Mouse (Mus musculus): ENCODE measurements around the gene D10Wsu102e. TPM values are rescaled to one million over a fixed set of nuclear protein-coding genes. Genes with fewer than 3 reads are reported as not detected.
A peak's percentile ranks its signal among the peaks of the same experiment; 100 is the strongest.
"Not testable (repeated sequence)": the region's sequence is repeated elsewhere in the genome, so short reads cannot be mapped to it uniquely, and the experiment has no call there.

Gene D10Wsu102e
- total and polyA plus RNA-seq, 3 experiments = 0.14 to 0.57 (median 0.45) TPM

DNA sequence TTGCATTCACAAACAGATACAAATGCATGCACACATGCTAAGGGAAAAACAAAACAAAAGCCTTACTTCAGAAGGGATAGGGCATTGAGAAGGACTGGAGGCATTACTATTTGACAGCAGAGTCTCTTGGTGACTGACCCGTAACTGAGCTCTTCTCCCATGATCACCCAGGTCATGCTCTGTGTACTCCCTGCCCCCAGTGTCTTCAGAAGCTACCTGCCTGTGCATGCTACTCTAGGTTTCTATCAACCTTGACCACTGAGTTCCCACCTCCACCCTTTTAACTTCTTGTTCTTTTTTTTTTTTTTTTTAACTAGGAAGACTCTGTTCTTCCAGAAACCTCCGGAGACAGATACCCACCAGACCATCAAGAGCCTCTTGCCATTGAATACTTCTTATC is 9.3 kb upstream of the D10Wsu102e start:
- intact Hi-C loops (cut with DNase I) = loop anchor here (5.0 kb wide), 1 partner anchor 133 kb away; no protein-coding TSS in a partner anchor
- H3K36me3 ChIP-seq (ENCODE audit: control insufficient read depth, insufficient read depth, low read length) = no peaks in the 10 kb centered on the region
- no peak overlapping the region for H3K4me3 ChIP-seq
- H3K4me1 ChIP-seq (ENCODE audit: control insufficient read depth, insufficient read depth, low read length) = peaks cover 4% of the 10 kb centered on the region
- H3K9ac ChIP-seq (ENCODE audit: low read depth, low read length) = no peak overlapping the region
- no peak overlapping the region for H3K27ac ChIP-seq
- TF ChIP-seq CTCF (IDR thresholded peaks at IDR 0.05) (no peak), EP300 (IDR thresholded peaks at IDR 0.05; ENCODE audit: insufficient read depth, low read depth, low read length) (no peak), POLR2A (IDR thresholded peaks at IDR 0.05; ENCODE audit: insufficient read depth, low read depth, low read length) (no peak)
- H3K79me2 ChIP-seq (replicated peaks; ENCODE audit: control insufficient read depth, insufficient read depth, low read length) = no peaks in the 10 kb centered on the region
- no peak for DNase-seq
- WGBS = 89% methylated on average over 2 of the region's 2 CpGs
- no peaks in the 10 kb centered on the region for H3K27me3 ChIP-seq (ENCODE audit: control insufficient read depth, insufficient read depth, low read length)

DNA sequence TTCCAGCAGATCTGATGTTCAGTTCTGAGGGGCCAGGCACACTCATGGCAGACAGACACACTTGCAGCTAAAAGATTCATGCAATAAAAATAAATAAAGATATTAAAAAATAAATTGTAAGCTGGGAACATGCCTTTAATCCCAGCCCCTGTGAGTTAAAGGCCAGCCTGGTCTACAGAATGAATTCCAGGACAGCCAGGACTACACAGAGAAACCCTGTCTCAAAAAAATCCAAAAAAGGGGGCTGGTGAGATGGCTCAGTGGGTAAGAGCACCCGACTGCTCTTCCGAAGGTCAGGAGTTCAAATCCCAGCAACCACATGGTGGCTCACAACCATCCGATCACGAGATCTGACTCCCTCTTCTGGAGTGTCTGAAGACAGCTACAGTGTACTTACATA is 8.2 kb upstream of the D10Wsu102e start:
- not testable (repeated sequence) for DNase-seq; H3K9ac ChIP-seq (ENCODE audit: low read depth, low read length); H3K27ac ChIP-seq; H3K4me1 ChIP-seq (ENCODE audit: control insufficient read depth, insufficient read depth, low read length); H3K4me3 ChIP-seq; H3K27me3 ChIP-seq (ENCODE audit: control insufficient read depth, insufficient read depth, low read length); H3K36me3 ChIP-seq (ENCODE audit: control insufficient read depth, insufficient read depth, low read length); H3K79me2 ChIP-seq (replicated peaks; ENCODE audit: control insufficient read depth, insufficient read depth, low read length)
- 86% methylated on average over 4 of the region's 4 CpGs for WGBS
- intact Hi-C loops (cut with DNase I) = loop anchor here (5.0 kb wide), 1 partner anchor 134 kb away; no protein-coding TSS in a partner anchor

DNA sequence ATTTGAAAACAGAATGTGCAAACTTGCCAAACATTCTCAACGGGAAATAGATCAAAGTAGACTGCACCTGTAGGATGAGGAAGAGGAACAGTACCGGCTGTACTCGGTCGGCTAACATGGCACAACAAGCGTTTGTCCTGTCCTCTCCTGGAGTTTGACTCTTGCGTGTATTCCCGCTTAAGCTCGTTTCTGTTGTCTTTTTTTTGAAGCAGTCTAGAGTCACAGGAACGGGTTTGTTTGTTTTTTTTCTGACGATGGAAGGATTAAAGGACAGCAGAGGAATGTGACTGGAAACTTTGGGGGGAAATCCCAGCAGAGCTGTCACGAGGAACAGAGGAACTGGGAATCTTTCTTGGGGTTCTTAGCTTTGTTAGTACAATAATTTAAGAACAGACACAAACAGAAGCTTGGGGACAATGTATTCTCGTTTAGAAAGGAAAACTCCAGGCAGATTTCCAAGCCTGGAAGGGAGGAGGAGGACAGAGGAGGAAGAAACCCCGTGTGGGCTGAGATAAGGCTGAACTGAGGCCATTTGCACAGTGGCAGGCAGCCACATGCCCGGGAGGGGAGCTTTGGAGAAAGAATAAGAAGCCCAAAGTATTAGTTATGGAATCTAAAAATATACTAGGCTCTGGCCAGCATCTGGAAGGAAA is 6.2 kb upstream of the D10Wsu102e start:
- H3K27me3 ChIP-seq (ENCODE audit: control insufficient read depth, insufficient read depth, low read length) = no peaks in the 10 kb centered on the region
- no peaks in the 10 kb centered on the region for H3K79me2 ChIP-seq (replicated peaks; ENCODE audit: control insufficient read depth, insufficient read depth, low read length)
- WGBS = 17% methylated on average over 14 of the region's 14 CpGs
- peak; percentile 48 to 64 for DNase-seq
- intact Hi-C loops (cut with DNase I) = loop anchor here (2.0 to 5.0 kb wide), 2 partner anchors 137 to 445 kb away; no protein-coding TSS in a partner anchor
- H3K4me3 ChIP-seq = peak overlapping the region; percentile 12; the same call in 1 of the 2 replicates
- H3K9ac ChIP-seq (ENCODE audit: low read depth, low read length) = peak overlapping the region; percentile 49
- no peak for TF ChIP-seq POLR2A (IDR thresholded peaks at IDR 0.05; ENCODE audit: insufficient read depth, low read depth, low read length)
- TF ChIP-seq EP300 (IDR thresholded peaks at IDR 0.05; ENCODE audit: insufficient read depth, low read depth, low read length) = no peak
- TF ChIP-seq CTCF (IDR thresholded peaks at IDR 0.05) = no peak
- H3K4me1 ChIP-seq (ENCODE audit: control insufficient read depth, insufficient read depth, low read length) = peaks cover 4% of the 10 kb centered on the region
- H3K27ac ChIP-seq = peak overlapping the region; percentile 59
- no peaks in the 10 kb centered on the region for H3K36me3 ChIP-seq (ENCODE audit: control insufficient read depth, insufficient read depth, low read length)

DNA sequence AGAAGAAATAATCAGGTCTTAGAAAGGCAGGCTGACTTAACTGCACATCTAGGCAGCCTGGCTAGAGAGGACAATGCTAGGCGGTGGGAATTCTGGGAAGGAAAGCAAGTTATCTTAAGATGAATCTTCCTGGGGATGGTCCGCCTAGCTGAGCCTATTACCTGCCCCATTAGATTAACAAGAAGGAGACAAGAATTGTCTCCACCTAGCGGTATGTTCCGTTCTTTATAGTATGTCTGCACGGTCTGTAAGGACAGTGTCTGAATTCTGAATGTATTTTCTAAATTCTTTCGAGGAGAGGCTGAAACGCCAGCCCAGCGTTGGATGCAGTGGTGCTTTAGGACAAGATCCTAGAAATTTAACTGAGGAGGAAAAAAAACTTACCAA is 5.7 kb upstream of the D10Wsu102e start:
- peak overlapping the region; percentile 12; the same call in 1 of the 2 replicates for H3K4me3 ChIP-seq
- no peaks in the 10 kb centered on the region for H3K27me3 ChIP-seq (ENCODE audit: control insufficient read depth, insufficient read depth, low read length)
- intact Hi-C loops (cut with DNase I) = loop anchor here (2.0 to 5.0 kb wide), 2 partner anchors 137 to 446 kb away; no protein-coding TSS in a partner anchor
- DNase-seq = no peak
- WGBS = 24% methylated on average over 8 of the region's 8 CpGs
- TF ChIP-seq POLR2A (IDR thresholded peaks at IDR 0.05; ENCODE audit: insufficient read depth, low read depth, low read length) = no peak
- peak; percentile 69 for TF ChIP-seq CTCF (IDR thresholded peaks at IDR 0.05)
- H3K9ac ChIP-seq (ENCODE audit: low read depth, low read length) = no peak overlapping the region
- no peaks in the 10 kb centered on the region; the same call in 1 of the 2 replicates for H3K36me3 ChIP-seq (ENCODE audit: control insufficient read depth, insufficient read depth, low read length)
- no peaks in the 10 kb centered on the region for H3K79me2 ChIP-seq (replicated peaks; ENCODE audit: control insufficient read depth, insufficient read depth, low read length)
- H3K4me1 ChIP-seq (ENCODE audit: control insufficient read depth, insufficient read depth, low read length) = peaks cover 4% of the 10 kb centered on the region
- H3K27ac ChIP-seq = peak overlapping the region; percentile 59

DNA sequence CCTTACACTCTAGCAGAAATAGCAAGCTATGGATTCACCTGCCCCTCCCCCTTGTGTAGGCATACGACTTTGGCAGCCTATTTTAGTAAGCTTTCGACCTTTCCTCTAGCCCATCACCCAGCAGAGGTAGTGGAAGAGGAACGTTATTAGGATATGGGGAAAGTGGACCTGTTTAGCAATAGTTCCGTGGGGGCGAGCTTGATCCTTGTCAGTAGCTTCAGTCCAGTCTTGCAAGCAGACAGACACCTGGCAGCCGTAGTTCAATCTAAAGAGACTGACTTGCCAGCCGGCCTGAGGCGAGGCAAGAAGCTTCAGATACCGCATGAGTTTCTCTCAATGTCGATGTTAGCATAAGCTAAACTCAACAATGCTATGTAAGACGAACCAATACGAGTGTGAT is 3.6 kb upstream of the D10Wsu102e start:
- H3K27me3 ChIP-seq (ENCODE audit: control insufficient read depth, insufficient read depth, low read length) = no peaks in the 10 kb centered on the region
- TF ChIP-seq EP300 (IDR thresholded peaks at IDR 0.05; ENCODE audit: insufficient read depth, low read depth, low read length) (no peak), CTCF (IDR thresholded peaks at IDR 0.05) (no peak), POLR2A (IDR thresholded peaks at IDR 0.05; ENCODE audit: insufficient read depth, low read depth, low read length) (no peak)
- H3K9ac ChIP-seq (ENCODE audit: low read depth, low read length) = no peak overlapping the region
- no peak for DNase-seq
- peaks cover 4% of the 10 kb centered on the region for H3K4me1 ChIP-seq (ENCODE audit: control insufficient read depth, insufficient read depth, low read length)
- intact Hi-C loops (cut with DNase I) = no loop called here
- 86% methylated on average over 12 of the region's 12 CpGs for WGBS
- no peak overlapping the region for H3K27ac ChIP-seq
- peaks cover 3% of the 10 kb centered on the region; the same call in 1 of the 2 replicates for H3K36me3 ChIP-seq (ENCODE audit: control insufficient read depth, insufficient read depth, low read length)
- no peak overlapping the region for H3K4me3 ChIP-seq
- H3K79me2 ChIP-seq (replicated peaks; ENCODE audit: control insufficient read depth, insufficient read depth, low read length) = no peaks in the 10 kb centered on the region

DNA sequence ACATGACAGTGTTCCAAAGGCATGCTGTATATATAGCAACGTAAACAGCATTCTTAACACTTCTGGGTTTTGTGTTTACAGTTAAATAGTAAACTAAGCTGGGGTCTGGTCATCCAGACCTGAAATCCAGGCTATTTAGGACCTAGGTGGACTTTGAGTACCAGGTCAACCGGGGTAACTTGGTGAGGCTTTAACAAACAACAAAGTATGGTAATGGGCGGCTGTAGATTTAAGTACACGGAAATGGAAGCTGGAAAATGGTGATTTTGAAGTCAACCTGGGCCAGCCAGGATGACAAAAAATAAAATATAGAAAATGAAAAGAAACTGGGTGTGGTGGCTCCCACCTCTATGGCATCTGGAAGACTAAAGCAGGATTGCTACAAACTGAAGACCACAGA is 570 bp upstream of the D10Wsu102e start:
- Histone ChIP-seq H3K4me3 (peak overlapping the region; percentile 72), H3K79me2 (replicated peaks; ENCODE audit: control insufficient read depth, insufficient read depth, low read length) (no peaks in the 10 kb centered on the region), H3K36me3 (ENCODE audit: control insufficient read depth, insufficient read depth, low read length) (peaks cover 3% of the 10 kb centered on the region; the same call in 1 of the 2 replicates), H3K9ac (ENCODE audit: low read depth, low read length) (no peak overlapping the region), H3K27me3 (ENCODE audit: control insufficient read depth, insufficient read depth, low read length) (no peaks in the 10 kb centered on the region), H3K27ac (peak overlapping the region; percentile 26), H3K4me1 (ENCODE audit: control insufficient read depth, insufficient read depth, low read length) (no peaks in the 10 kb centered on the region; the same call in none of the 2 replicates)
- TF ChIP-seq CTCF (IDR thresholded peaks at IDR 0.05) = no peak
- TF ChIP-seq POLR2A (IDR thresholded peaks at IDR 0.05; ENCODE audit: insufficient read depth, low read depth, low read length) = no peak
- TF ChIP-seq EP300 (IDR thresholded peaks at IDR 0.05; ENCODE audit: insufficient read depth, low read depth, low read length) = no peak
- no peak for DNase-seq
- intact Hi-C loops (cut with DNase I) = no loop called here
- 97% methylated on average over 4 of the region's 4 CpGs for WGBS
